Mouse (Mus musculus): ENCODE results near the gene Agap2.

GRCm38 (mm10) chr10:127073981-127074380, 1.1 kb upstream of the Agap2 start:
- TF ChIP-seq FLI1 (IDR thresholded peaks at IDR 0.05; ENCODE audit: low read length) (no peak), GATA1 (IDR thresholded peaks at IDR 0.05; ENCODE audit: borderline replicate concordance, low read length) (no peak)
